Mouse (Mus musculus) thymus, postnatal 25 days (tissue): ENCODE data around the gene Dnajc30.
A peak's percentile ranks its signal among the peaks of the same experiment; 100 is the strongest.
"Not testable (repeated sequence)": the region's sequence is repeated elsewhere in the genome, so short reads cannot be mapped to it uniquely, and the experiment has no call there.

Experiments used
- DNase-seq: peaks from one replicate; pipeline ENCODE4 v3.0.0; 2022

The Dnajc30 gene

DNA sequence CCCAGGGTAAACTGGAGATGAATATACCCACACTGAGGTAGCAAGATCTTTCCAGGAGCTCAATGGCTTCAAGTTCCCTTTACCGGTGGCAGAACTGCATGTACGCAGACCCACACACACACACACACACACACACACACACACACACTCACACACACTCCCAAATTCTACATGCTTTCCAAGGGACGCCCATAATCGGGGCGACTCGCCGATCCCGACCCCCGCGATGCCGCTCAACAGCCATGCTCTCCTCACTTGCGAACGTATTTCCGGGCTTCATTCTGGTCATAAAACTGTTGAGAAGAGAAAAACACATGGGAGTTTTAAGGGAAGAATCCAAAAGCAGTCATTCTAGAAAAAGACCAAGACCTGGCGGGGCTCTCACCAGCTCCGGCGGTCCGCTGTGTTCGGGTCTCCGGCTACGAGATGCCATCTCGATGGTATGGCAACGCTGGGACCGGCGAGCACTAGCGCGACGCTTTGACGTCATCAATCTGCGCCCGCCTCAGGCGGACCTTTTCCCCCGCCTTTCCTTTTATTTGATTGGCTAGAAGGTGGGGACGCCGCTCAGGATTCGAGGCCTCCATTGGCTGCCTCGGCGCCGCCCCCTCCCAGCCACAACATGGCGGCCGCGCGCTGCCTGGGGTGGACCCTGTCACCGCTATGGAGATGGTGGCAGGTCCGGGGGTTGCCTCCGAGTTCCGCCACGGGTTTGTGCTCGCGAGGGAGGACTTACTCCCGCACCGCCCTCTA lies at the start of gene Dnajc30:
TSS of gene Dnajc30 (plus strand) at position 574 of the 753 bp plus-strand sequence.
- peak; percentile 96 for DNase-seq

DNA sequence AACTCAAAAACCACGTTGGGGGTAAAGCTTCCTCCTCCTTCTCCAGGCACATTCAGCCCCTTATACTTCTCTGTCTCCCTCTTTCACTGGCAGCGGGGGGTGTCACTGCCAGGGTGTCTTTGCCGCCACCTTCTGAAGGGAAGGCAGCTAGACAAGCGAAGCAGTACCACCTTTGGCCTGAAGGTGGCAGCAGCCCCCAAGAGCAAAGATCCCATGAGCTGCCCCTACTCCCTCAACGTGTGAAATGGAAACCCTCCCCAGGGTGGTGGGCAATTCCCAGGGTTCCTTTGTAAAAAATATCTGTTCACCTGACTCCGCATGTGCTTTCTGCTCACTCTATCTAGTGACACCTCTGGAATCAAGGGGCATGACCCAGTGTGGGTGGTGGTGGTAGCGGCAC lies 48.5 kb upstream of the Dnajc30 start:
- peak; percentile 88 for DNase-seq

DNA sequence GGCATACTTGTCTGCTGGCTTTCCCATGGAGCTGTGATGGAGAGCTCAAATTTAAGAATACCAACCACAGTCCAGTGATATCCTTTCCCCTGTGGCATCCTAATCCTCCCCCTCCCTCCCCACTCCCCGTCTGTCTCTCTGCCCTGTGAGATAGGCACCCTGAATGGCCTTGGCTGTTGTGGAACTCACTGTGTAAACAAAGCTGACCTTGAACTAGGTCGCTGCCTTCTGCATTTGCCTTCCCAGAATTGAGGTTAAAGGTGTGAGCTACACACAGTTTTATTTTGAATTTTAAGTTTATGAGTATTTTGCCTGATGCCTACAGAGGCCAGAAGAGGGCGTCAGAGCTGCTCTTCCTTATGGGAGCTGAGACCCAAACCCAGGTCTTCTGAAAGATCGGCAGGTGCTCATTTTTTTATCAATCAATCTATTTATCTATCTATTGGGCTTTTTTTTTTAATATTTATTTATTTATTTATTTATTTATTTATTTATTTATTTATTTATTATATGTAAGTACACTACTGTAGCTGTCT lies 47.7 kb upstream of the Dnajc30 start:
- no peak for DNase-seq

DNA sequence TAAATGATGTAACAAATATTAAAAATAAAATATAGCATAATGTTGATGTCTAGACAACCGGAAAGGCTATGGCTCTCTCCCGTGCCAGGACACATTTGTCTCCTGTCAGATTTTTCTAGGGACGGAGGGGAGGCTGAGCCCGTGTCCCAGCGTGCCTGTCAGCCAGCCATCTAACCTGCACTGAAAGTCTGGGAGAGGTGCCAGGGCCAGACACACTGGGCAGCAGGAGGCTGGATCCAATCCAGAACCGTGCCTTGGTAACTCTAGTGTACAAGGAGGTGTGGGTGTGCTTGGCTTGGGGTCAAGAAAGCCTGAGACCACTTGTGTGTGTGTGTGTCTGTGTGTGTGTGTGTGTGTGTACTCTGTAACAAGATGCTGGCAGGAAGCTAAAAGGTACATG lies 42.2 kb upstream of the Dnajc30 start:
- no peak for DNase-seq

DNA sequence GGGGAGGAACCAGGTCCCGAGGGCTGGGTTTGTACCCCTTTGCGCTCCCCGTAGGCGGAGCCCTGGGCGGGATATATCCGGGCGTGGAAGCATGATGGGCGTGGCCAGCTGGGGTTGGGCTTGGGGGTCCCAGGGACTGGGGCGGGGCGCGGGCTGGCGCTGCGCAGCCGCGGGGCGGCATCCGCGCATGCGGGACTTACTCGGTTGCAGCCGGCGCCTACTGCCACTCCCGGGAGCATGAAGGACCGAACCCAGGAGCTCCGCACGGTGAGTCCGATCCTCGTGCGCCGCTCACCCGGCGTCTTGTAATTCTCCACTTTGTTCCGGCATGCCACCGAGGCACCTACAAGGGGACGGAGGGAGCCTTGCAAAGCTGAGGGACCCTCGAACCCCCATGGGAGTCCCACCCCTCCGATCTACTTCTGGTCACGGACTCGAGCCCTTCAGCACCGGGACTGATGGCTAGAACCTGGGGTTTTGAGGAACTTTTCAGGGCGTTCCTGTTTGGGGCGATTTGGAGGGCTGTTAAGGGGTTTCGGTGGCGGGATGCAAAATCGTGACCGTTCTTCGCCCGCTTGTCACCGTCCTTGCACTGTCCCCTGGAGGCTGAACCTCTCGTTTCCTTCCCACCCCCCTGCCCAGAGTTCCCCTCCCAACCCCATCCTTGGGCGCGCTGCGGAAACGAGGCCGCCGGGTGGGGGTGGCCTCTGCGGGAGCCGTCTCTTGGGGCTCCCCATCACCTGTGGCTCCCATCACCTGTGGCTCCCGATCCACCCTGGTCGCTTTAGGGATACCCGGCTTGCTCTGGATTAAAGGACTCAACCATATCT lies 40.4 kb upstream of the Dnajc30 start, which contains the start of gene Stx1a:
TSS of gene Stx1a (plus strand) at position 139 of the 830 bp plus-strand sequence.
- DNase-seq: peak; percentile 92

DNA sequence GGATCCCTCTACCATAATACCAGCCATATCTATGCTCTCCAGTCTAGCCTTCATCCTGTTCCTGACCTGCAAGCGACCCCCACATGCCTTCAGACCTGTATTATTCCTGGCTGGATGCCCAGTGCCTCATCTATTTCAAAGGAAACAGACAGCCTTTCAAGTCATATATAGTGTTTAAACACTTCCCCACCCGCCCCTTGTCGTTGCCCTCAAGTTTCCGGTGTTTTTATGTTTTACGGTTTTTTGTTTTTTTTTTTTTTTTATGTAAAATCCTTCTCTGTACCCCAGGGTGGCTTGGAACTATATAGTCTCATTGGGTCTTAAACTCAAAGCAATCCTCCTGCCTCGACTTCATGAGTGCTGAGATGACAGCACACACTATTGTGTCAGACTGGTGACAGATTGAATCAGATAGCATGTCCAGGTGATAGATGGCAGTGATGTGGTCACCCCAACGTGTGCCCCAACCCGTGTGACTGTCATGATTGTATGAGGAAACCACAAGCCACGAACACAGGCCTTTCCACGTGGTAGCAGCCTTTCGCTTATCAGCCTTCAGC lies 39.3 kb upstream of the Dnajc30 start:
- peak; percentile 38 for DNase-seq

DNA sequence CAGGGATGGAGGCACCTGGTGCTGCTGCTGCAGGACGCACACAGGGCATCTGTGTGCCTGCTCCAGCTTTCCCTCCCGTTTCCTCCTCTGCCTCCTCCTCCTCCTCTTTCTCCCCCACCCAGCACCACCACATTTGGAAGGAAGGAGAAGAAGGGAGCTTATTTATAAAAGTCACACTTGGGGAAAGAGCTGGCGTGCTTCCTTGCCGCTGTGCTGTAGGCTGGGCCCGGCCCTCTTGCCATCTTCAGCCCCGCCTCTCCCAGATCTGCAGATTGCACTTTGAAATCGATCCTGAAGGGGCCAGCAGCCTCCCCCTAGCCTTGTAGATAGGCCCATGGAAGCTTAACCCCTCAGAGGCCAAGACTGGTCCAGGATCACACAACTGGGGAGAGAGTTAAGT lies 38.1 kb upstream of the Dnajc30 start:
- DNase-seq: no peak

DNA sequence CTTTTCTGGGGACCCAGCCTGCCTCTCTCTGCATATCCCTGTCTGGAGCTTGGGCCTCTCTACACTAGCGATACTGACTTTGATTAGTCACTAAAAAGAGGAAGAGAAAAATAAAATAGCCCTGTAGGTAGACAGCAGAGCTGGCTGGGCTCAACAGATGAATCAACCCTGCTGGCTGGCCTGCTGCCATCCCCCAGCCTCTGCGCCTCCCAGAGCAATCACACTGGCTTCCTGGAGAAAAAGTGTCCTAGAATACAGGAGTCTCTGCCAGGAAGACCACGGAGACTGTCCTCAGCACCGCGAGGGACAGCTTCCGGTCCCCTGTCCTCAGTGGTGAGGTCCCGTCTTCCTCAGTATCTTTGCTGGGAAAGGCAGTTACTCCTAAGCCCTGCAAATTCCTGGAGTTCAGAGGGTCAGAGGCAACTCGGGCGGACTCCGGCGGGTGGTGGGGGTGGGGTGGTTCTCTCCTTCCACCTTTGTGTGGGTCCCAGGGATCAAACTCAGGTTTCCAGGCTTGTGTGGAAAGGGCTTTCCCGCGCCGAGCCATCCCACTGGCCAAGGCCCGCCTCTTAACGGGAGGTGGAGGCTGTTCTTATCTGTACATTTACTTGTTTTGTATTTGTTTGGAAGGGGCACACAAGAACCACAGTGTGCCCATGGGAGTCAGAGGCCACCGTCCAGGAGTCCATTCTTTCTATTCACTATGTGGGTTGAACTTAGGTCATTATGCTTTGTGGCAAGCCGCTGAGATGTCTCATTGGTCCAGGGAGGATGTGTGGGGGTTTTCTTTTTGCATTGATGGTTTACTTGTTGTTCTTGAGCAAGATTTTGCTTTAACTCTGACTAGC lies 34.8 kb upstream of the Dnajc30 start:
- no peak for DNase-seq

DNA sequence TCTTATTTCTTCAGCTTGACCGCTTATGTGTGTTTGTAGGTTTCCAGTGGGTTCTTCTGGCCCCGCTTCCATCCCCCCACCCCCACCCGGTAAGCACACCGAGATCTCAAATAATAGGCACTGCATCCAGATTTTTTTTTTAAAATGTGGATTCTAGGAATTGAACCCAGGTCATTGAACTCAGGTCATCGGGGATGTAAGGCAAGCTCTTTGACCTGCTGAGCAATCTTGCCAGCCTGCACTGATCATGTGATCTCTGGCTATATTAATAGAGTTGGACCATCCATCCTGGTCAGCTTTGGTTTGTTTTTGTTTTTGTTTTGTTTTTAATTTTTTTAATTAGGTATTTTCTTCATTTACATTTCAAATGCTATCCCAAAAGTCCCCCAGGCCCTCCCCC lies 31.4 kb upstream of the Dnajc30 start:
- no peak for DNase-seq

DNA sequence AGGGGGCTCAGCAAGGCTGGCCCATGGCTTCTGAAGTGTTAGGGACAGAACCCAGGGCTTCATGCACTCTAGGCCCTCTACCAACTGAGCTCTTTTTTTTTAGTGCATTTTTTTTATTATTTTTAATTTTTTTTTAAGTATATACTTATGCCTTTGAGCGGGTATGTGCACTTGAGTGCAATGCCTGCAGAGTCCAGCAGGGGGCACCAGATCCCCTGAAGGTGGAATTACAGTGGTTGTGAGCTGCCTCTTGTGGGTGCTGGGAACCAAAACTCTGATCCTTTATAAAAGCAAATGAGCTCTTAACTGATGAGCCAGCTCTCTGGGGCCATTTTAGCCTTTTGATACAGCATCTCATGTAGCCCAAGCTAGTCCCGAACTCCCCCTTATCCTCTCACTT lies 29.4 kb upstream of the Dnajc30 start:
- no peak for DNase-seq

DNA sequence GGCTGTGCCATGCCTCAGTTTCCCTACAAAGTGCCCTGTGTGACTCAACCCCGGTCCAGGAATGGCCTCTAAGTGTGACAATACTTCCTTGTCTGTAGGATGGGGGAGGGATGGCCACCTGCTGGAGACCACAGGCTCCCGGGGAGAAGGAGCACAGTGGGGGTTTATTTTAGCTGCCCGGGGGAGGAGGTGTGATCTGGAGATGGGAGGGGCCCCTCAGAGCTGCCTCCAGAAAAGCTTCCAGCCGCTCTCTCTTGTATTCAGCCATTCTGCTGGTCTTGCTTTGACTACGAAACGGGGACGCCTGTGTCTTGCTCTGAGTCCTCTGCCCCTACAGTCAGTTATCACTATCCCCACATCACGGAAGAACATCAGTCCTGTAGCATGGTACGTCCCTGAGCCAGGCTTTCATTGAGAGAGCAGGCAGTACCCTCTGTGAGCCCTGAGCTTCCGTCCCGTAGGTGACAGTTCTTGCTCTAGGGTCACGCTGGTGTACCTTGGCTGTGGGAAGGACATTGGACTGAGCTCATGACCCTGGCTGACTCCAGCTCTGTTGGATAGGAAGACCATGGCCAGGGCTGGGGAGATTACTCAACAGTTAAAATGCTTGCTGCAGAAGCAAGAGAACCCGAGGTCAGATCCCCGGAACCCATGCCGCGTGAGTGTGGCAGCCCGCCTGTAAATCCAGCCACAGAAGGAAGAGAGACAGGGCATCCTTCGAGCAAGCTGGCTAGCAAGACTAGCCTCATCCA lies 28.2 kb upstream of the Dnajc30 start:
- DNase-seq: no peak

DNA sequence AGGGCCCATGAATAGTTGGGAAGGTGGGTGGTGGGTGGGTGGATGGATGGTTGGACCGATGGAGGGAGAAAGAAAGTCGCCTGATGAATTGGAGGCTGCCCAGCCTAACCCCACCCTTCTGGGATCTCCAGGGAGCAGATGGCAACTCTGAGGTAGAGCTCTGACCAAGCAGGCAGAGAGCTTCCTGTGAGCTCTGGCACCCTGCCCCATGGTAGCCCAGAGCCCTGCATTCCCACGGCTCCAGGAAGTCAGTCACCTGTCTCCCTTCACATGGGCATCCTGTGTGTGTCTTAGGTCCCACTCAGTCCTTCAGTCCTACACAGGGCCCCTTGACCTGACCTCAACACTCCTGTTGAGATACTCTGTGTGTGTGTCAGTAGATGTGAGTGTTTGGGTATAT lies 26.1 kb upstream of the Dnajc30 start:
- no peak for DNase-seq

DNA sequence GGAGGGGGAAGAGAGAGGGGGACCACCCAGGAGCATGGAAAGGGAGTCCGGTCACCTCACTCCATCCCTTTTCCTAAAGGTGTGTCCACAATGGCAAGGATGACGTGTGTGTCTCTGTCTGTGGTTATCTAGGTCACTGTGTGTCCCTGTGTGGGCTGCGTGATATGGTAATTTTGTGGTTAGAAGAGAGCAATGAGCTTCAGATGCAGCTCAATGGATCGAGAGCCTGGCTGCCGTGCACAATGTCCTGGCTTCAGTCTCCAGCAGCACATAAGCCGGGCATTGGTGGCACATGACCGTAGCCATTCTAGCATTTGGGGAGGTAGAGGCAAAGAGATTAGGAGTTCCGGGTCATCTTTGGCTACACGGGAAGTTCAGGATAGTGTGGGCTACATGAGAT lies 24.5 kb upstream of the Dnajc30 start:
- DNase-seq: no peak

DNA sequence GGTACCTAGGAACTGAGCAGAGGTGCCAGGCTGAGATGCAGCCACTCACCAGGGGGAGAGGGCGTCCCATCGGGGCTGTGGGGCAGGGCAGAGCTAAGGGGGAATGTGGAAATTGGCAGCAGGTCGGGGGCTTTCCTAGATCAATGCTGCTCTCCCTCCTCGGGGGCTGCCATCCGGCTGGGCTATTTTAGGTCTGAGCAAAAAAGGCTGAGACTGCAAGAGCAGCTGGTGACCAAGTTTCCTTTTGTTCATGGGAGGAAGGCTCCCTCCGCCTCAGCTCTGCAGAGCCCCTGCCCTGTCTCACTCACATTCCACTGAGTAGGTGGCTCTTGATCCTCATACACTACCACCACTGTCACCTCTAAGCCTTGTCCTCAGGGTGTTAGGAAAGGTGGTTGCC lies 23.9 kb upstream of the Dnajc30 start:
- DNase-seq: no peak

DNA sequence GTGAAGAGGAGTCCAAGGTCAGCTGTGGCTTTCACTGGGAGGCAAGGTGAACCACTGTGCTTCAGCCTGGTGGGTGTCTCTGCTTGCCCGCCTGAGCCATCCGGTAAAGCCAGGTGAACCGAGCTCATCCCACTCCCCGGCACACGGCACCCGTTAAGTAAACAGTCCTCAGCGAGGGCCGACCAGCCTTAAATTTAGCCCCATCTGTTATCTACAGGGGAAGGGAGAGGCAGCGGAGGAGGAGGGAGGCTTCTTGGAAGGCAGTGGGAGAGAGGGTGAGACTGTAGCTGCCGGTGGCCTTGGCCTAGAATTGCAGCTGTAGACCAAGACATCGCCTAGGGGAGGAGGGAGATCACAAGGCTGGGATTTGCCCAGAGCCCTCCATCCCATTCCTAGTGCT lies 23.2 kb upstream of the Dnajc30 start:
- DNase-seq: no peak

DNA sequence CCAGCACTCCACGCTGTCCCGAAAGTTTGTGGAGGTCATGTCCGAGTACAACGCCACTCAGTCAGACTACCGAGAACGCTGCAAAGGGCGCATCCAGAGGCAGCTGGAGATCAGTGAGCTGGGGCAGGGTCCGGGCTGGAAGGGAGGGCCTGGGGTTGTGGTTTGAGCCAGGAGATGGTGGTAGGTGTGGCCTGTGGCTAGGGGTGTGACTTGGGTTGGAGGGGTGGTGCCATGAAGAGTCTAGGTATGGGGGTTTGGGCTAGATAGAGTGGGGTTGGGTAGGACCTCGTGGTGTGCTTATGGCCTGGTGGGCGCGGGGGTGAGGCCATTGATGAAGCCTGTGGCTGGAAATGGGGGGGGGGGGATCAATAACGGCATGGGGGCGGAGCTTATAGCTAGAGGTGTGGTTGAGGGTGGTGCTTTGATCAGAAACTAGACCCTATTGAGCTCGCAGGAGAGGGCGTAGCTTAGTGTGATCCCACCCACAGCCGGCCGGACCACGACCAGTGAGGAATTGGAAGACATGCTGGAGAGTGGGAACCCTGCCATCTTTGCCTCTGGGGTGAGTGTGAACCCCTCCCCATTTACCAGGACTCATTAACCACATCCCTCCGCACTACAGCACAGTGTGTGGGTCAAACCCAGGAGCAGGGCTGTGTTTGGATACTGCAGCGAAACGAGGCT lies 21.8 kb upstream of the Dnajc30 start:
- DNase-seq: no peak

DNA sequence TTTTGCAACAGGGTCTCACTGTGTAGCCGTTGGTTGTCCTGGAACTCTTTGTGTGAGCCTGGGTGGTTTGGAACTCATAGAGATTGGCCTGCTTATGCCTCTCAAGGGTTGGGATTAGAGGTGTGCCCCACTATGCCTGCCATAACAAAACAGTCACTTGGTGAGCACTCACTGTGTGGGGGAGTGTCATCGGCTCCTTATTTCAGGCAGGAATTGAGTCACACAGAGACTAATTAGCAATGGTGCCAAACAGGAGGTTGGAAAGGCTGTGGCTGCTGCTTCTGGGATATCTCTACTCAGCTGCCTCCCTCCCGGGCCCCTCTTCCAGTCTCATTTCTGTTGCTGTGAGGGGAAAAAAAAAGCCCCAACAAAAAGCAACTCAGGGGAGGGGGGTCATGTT lies 19.4 kb upstream of the Dnajc30 start:
- DNase-seq: no peak

DNA sequence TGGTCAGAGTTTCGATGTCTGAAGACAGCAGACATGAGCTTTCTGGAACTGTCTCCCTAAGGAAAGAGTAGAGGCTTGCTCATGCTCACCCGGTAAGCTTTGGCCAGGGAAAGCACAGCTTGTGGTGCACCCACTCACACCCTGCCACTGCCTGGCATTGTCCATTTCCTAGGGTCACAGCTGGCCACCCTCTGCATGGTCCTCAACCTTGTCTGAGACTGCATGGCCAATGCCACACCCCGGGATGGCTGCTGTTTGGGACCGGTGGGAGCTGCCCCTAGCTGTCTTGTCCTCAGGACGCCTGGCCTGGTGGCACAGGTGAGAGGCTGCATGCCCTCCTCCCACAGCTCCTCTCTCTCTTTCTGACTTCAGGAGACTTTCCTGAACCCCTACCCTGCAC lies 15.5 kb upstream of the Dnajc30 start:
- DNase-seq: no peak

DNA sequence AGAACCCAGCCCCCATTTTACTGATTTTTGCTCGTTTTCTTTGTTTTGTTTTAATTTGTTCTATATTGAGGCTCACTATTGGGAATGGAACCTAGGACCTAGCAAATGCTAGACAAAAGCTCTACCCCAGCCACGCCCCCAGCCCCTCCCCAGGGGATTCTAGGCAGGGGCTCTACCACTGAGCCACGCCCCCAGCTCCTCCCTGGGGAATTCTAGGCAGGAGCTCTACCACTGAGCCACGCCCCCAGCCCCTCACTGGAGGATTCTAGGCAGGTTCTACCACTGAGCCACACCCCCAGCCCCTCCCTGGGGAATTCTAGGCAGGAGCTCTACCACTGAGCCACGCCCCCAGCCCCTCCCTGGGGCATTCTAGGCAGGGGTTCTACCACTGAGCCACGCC lies 14.7 kb upstream of the Dnajc30 start:
- DNase-seq: not testable (repeated sequence)

DNA sequence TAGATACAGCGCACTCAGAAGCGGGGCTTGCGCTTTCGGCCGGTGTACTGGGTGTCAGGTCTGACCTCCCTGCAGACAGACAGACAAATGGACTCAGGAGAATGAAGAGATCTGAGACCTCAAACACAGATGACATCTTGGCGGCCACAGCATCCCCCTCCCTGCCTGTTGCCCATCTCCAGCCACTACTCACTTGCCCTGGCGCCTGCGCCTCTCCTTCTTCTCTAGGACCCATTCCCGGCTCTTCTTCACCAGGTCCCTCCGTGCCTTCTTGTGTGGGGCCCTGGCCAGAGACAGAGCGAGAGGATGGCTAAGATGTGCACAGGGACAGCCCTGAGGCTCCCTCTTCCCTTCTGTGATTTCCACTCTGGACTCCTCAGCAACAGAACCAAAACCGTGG lies 10.6 kb upstream of the Dnajc30 start:
- no peak for DNase-seq

DNA sequence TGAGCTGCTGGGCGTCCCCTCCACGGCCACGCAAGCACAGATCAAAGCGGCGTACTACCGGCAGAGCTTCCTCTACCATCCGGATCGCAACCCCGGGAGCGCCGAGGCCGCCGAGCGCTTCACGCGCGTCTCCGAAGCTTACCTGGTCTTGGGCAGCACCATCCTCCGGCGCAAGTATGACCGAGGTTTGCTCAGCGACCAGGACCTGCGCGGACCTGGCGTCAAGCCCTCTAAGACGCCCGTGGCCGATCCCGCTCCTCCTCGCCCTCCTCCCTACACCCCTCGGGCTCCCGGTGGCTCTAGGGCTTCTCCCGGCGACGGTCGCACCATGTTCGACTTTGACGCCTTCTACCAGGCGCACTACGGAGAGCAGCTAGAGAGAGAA lies 372 bp downstream of the Dnajc30 start:
- DNase-seq: no peak
